ENCODE assay signal across 26 mouse cellular contexts in the genomic region with DNA sequence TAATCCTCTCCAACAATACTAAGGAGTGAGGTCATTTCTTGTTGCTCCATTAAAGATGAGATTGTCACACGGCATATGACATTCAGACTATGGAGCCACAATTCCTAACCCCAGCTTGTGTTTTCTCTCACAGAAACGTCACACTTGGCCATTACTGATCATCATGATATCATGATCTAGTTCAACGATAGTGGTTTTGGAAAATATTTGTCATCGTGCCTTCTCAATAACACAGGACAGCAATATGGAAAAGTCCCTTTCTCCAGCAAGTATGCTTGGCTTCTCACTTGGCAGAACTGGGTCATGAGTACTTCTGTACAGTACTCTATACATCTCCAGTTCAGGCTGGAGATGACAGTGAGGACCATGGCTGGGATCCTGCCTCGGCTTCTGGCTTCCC. TPM values are rescaled to one million over a fixed set of nuclear protein-coding genes. Genes with fewer than 3 reads are reported as not detected.
DNase-seq lines count a peak whose midpoint lies in the region; ATAC-seq and TF ChIP-seq lines count a peak whose summit lies in the region.
"Had no signal": no experiment of that assay in that cellular context is flagged by ENCODE, and none has a peak within 500 bp of the region (broad histone marks: within the 10 kb centered on the region; RNA-seq: fewer than 3 reads in every experiment).

No protein-coding gene starts in this region.

- no peak for ATAC-seq in lung, postnatal 0 days
- ATAC-seq in activated CD4-positive, CD25-positive, alpha-beta regulatory T cell, adult 4 months = peak; percentile 17
- ATAC-seq in inflammation-experienced regulatory T-cells, adult 6 months = peak; percentile 49
- ATAC-seq: forebrain, embryonic 15.5 days; hindbrain, embryonic 16.5 days; intestine, postnatal 0 days had no signal

- H3K9me3 ChIP-seq in lung, postnatal 0 days (ENCODE audit: low read length) = no peaks in the 10 kb centered on the region
- H3K9me3 ChIP-seq: embryonic facial prominence, embryonic 12.5 days; embryonic facial prominence, embryonic 15.5 days; forebrain, embryonic 12.5 days; forebrain, embryonic 15.5 days; heart, embryonic 15.5 days; hindbrain, embryonic 10.5 days; hindbrain, embryonic 13.5 days had no signal

- no peak for TF ChIP-seq CTCF in lung, postnatal 0 days (IDR thresholded peaks at IDR 0.05)
- TF ChIP-seq CTCF in gastrocnemius, adult 2 months (IDR thresholded peaks at IDR 0.05) = no peak

- no peak for TF ChIP-seq EP300 in lung, postnatal 0 days (IDR thresholded peaks at IDR 0.05)

- no peak overlapping the region for H3K4me2 ChIP-seq in lung, postnatal 0 days (replicated peaks; ENCODE audit: low read depth, low read length)
- H3K4me2 ChIP-seq: embryonic facial prominence, embryonic 12.5 days; embryonic facial prominence, embryonic 15.5 days; forebrain, embryonic 12.5 days; forebrain, embryonic 15.5 days; heart, embryonic 11.5 days; heart, embryonic 15.5 days; hindbrain, embryonic 13.5 days had no signal

- 89% methylated on average over 5 of the region's 5 CpGs for WGBS in lung, postnatal 0 days

- H3K27me3 ChIP-seq in lung, postnatal 0 days (replicated peaks; ENCODE audit: insufficient read depth, low read length) = no peaks in the 10 kb centered on the region
- H3K27me3 ChIP-seq: embryonic facial prominence, embryonic 12.5 days; embryonic facial prominence, embryonic 15.5 days; forebrain, embryonic 12.5 days; forebrain, embryonic 15.5 days; heart, embryonic 15.5 days; hindbrain, embryonic 13.5 days had no signal

- peaks cover 4% of the 10 kb centered on the region; the same call in 1 of the 2 replicates for H3K36me3 ChIP-seq in lung, postnatal 0 days (ENCODE audit: insufficient read depth, low read length)
- H3K36me3 ChIP-seq: embryonic facial prominence, embryonic 12.5 days; forebrain, embryonic 12.5 days; forebrain, embryonic 15.5 days; hindbrain, embryonic 10.5 days; hindbrain, embryonic 13.5 days had no signal

- DNase-seq in lung, postnatal 0 days (ENCODE audit: low spot score) = no peak
- DNase-seq in lung, postnatal 4 days = no peak
- peak; percentile 29 for DNase-seq in CD4-positive, CD25-positive, alpha-beta regulatory T cell, adult 2 months (ENCODE audit: low read depth, low spot score)
- DNase-seq in gastrocnemius, adult 2 months = no peak
- no peak for DNase-seq in cerebellum, postnatal 36 days
- DNase-seq in left cerebral cortex, postnatal 36 days (ENCODE audit: low spot score in 2 of 2) = no peak
- DNase-seq: B cell, adult 2 months; cerebellum, adult 11-12 months; cerebellum, adult 8-10 months; cerebellum, postnatal 14 days; gastrocnemius, postnatal 14 days; heart, postnatal 10 days; heart, postnatal 36 days had no signal

- H3K4me1 ChIP-seq in lung, postnatal 0 days (ENCODE audit: insufficient read depth, low read depth, low read length) = peaks cover 6% of the 10 kb centered on the region; the same call in 1 of the 2 replicates
- H3K4me1 ChIP-seq: embryonic facial prominence, embryonic 15.5 days; forebrain, embryonic 12.5 days; forebrain, embryonic 15.5 days had no signal

- intact Hi-C loops in gastrocnemius, adult 2 months (cut with DNase I) = no loop called here
- intact Hi-C loops in left cerebral cortex, postnatal 36 days (cut with DNase I) = no loop called here

- H3K9ac ChIP-seq in lung, postnatal 0 days (replicated peaks; ENCODE audit: low read depth) = no peak overlapping the region
- H3K9ac ChIP-seq: embryonic facial prominence, embryonic 12.5 days; embryonic facial prominence, embryonic 15.5 days; forebrain, embryonic 12.5 days; forebrain, embryonic 15.5 days; heart, embryonic 15.5 days; hindbrain, embryonic 13.5 days had no signal

- H3K27ac ChIP-seq in lung, postnatal 0 days (ENCODE audit: low read length) = peak overlapping the region; percentile 62
- no peak overlapping the region for H3K27ac ChIP-seq in gastrocnemius, adult 2 months
- H3K27ac ChIP-seq: embryonic facial prominence, embryonic 12.5 days; embryonic facial prominence, embryonic 15.5 days; forebrain, embryonic 12.5 days; forebrain, embryonic 15.5 days; hindbrain, embryonic 10.5 days; hindbrain, embryonic 13.5 days had no signal

- no peak overlapping the region for H3K4me3 ChIP-seq in lung, postnatal 0 days (ENCODE audit: low read depth, low read length)
- no peak overlapping the region for H3K4me3 ChIP-seq in gastrocnemius, adult 2 months
- H3K4me3 ChIP-seq: embryonic facial prominence, embryonic 12.5 days; embryonic facial prominence, embryonic 15.5 days; erythroblast, embryonic 14.5 days; forebrain, embryonic 12.5 days; forebrain, embryonic 15.5 days; heart, embryonic 15.5 days; hindbrain, embryonic 10.5 days; hindbrain, embryonic 13.5 days had no signal

RNA-seq across cellular contexts. Expression of a gene that starts 32.0 kb away (rescaled TPM):
- 215 and 248 TPM in 2 replicates for polyA plus RNA-seq in lung, postnatal 0 days (2015; fragmentation: Nextera tagmentation; extraction: Ambion mirVana)
- polyA plus RNA-seq in activated CD4-positive, CD25-positive, alpha-beta regulatory T cell, adult 4 months (2017; shearing (Covaris generic)) = 100 to 1,000 TPM; 142 to 143 TPM
- polyA plus RNA-seq in inflammation-experienced regulatory T-cells, adult 6 months (2017; shearing (Covaris generic)) = 100 to 1,000 TPM in 1 of 3 experiments, 10 to 100 TPM in 2; 87.5 to 260 (median 96.7) TPM
- 10 to 100 TPM; 20.6 to 21.6 TPM for total RNA-seq in gastrocnemius, adult 2 months (2021)
- 10 to 100 TPM; 13.6 to 16.8 TPM for total RNA-seq in left cerebral cortex, postnatal 36 days (2021)

RNA-seq across cellular contexts. Expression of a gene that starts 32.1 kb away (rescaled TPM):
- polyA plus RNA-seq in lung, postnatal 0 days (2015; fragmentation: Nextera tagmentation; extraction: Ambion mirVana) = 5.0 and 7.4 TPM in 2 replicates
- 1 to 10 TPM; 6.0 to 7.3 TPM for polyA plus RNA-seq in activated CD4-positive, CD25-positive, alpha-beta regulatory T cell, adult 4 months (2017; shearing (Covaris generic))
- polyA plus RNA-seq in inflammation-experienced regulatory T-cells, adult 6 months (2017; shearing (Covaris generic)) = 10 to 100 TPM in 1 of 3 experiments, 1 to 10 TPM in 2; 6.7 to 16.1 (median 8.9) TPM
- 1 to 10 TPM; 2.8 to 3.3 TPM for total RNA-seq in gastrocnemius, adult 2 months (2021)
- total RNA-seq in left cerebral cortex, postnatal 36 days (2021) = 1 to 10 TPM; 4.8 TPM
- polyA plus RNA-seq: erythroblast, embryonic 14.5 days had no signal
